Mouse (Mus musculus) forebrain, postnatal 0 days (tissue): Measurements from ENCODE around the gene Whamm. TPM values are rescaled to one million over a fixed set of nuclear protein-coding genes. Genes with fewer than 3 reads are reported as not detected.

Experiments
- ATAC-seq: fragments of 200-750 bp; cut with Nextera tagmentation; 2 replicates; pipeline ENCODE4 v1.8.0; 2017; ENCODE audit warnings: mild to moderate bottlenecking, moderate library complexity
- DNase-seq: peaks from one replicate; pipeline ENCODE4 v3.0.0-alpha.2; 2015
- H3K27ac ChIP-seq: fragments of 300-500 bp; sonication (generic); 2 replicates; pipeline ENCODE4 v1.5.1; 2014; ENCODE audit warnings: low read depth, mild to moderate bottlenecking, antibody characterized with exemption, low read length, moderate library complexity, mixed read lengths
- H3K27me3 ChIP-seq: fragments of 300-500 bp; sonication (generic); 2 replicates; pipeline ENCODE4 v1.6.1; 2014; ENCODE audit warnings: mild to moderate bottlenecking, low read length, mixed read lengths; ENCODE audit not compliant: insufficient read depth
- H3K36me3 ChIP-seq: fragments of 300-500 bp; sonication (generic); 2 replicates; pipeline ENCODE4 v1.6.1; 2014; ENCODE audit warnings: mild to moderate bottlenecking, moderate library complexity; ENCODE audit not compliant: insufficient read depth
- H3K4me1 ChIP-seq: fragments of 300-500 bp; sonication (generic); 2 replicates; pipeline ENCODE4 v1.6.1; 2014; ENCODE audit warnings: antibody characterized with exemption; ENCODE audit not compliant: insufficient read depth
- H3K4me2 ChIP-seq: fragments of 300-500 bp; sonication (generic); 2 replicates; pipeline ENCODE4 v1.6.1; 2014; ENCODE audit warnings: low read depth, mild to moderate bottlenecking, moderate library complexity
- H3K4me3 ChIP-seq: fragments of 300-500 bp; sonication (generic); 2 replicates; pipeline ENCODE4 v1.5.1; 2014; ENCODE audit warnings: low read depth, low read length, mixed read lengths
- H3K9ac ChIP-seq: fragments of 300-500 bp; sonication (generic); 2 replicates; pipeline ENCODE4 v1.6.1; 2014; ENCODE audit warnings: mild to moderate bottlenecking
- H3K9me3 ChIP-seq: fragments of 300-500 bp; sonication (generic); 2 replicates; pipeline ENCODE4 v1.6.1; 2016; ENCODE audit warnings: low read length
- CTCF ChIP-seq: sonication (generic); IDR thresholded peaks from 2 replicates; pipeline ENCODE4 v1.5.1; 2016; ENCODE audit warnings: antibody characterized with exemption, control low read depth, low read depth
- WGBS: fragments of 180-500 bp; shearing (Covaris S2); extraction: QIAGEN DNeasy Blood & Tissue Kit; methylation state at CpG from one replicate; pipeline ENCODE4 v1.1.7; 2014; 5-methylcytosine and 5-hydroxymethylcytosine counted together
- polyA plus RNA-seq: library from polyadenylated mRNA; unstranded; fragments of >200 nt; fragmentation: Nextera tagmentation; extraction: Ambion mirVana; gene quantifications from 2 replicates; pipeline ENCODE4 v1.2.1, GENCODE M21; 2015
- total RNA-seq: library from RNA; depleted of rRNA; stranded (reverse); fragments of >200 nt; gene quantifications from 2 replicates; pipeline ENCODE4 v1.2.3, GENCODE M21; 2014

Gene Whamm
- total and polyA plus RNA-seq, 2 experiments from 2014 or later = 5.4 to 8.7 TPM

DNA sequence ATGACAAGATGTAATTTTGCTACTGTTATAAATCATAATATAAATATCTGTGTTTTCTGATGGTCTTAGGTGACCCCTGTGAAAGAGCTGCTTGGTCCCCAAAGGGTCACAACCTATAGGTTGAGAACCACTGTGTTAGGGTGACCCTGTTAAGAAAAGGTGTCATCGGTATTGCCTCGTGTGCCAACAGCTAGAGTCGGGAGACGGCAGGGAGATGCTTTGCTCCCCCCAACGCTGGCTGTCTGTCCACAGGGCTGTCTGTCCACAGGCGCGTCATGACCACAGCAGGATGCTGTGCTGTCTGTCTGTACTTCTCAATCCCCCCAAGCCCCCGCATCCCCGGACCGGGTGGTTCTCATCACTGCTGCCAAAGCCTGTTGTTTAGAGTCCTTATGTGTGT, 4.5 kb downstream of the Whamm start:
- DNase-seq (no peak), ATAC-seq (no peak)
- no peak overlapping the region for H3K4me3 ChIP-seq
- H3K27me3 ChIP-seq = no peaks in the 10 kb centered on the region
- peaks cover 10% of the 10 kb centered on the region for H3K36me3 ChIP-seq
- H3K27ac ChIP-seq = no peak overlapping the region
- no peaks in the 10 kb centered on the region for H3K9me3 ChIP-seq
- no peak for TF ChIP-seq CTCF
- no peak overlapping the region for H3K9ac ChIP-seq
- H3K4me1 ChIP-seq = peaks cover 16% of the 10 kb centered on the region
- no peak overlapping the region for H3K4me2 ChIP-seq
- 96% methylated on average over 10 of the region's 10 CpGs for WGBS

DNA sequence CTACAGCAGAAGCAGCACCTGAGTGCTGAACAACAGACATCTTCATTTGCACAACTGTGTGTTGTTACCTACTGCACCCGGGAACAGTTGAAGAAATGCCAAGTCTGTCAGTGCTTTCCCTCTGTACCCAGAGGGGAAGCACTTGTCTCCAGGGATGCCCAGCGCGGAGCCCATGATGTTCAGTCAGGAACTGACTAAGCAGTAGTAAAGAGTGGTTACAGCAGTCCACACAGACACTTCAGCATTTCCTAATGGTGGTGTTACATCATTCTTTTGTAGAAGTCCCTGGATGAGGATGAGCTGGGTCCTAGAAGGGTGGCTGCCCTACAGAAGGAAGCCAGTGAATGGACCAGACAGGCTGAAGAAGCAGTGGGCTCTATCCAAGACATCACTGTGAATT, 6.8 kb downstream of the Whamm start:
- Histone ChIP-seq H3K9me3 (no peaks in the 10 kb centered on the region), H3K27ac (no peak overlapping the region), H3K4me1 (peaks cover 3% of the 10 kb centered on the region; the same call in 1 of the 2 replicates), H3K4me2 (no peak overlapping the region), H3K36me3 (peaks cover 10% of the 10 kb centered on the region), H3K27me3 (no peaks in the 10 kb centered on the region), H3K4me3 (no peak overlapping the region), H3K9ac (no peak overlapping the region)
- 91% methylated on average over 3 of the region's 3 CpGs for WGBS
- TF ChIP-seq CTCF = no peak
- no peak for ATAC-seq
- no peak for DNase-seq

DNA sequence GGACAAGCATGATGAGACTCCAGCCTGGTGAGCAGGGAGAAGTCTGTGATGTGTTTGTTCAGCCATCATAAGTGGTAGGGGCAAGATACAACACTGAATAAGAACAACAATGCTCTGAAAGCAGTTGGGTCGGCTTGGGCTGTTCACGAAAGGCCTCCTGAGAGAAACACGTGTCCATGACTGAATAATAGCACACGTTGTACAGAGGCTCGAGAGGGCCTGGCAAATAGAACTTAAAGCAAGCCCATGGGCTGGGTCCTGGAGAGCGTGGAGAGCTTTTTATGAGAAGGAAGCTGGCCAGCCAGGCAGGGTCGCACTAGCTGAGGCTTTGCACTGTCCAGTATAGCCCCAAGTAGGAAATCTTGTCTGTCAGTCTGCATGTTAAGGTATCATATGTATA, 7.3 kb downstream of the Whamm start:
- DNase-seq (no peak), ATAC-seq (no peak)
- Histone ChIP-seq H3K27me3 (no peaks in the 10 kb centered on the region), H3K4me3 (no peak overlapping the region), H3K27ac (no peak overlapping the region), H3K9me3 (no peaks in the 10 kb centered on the region), H3K9ac (no peak overlapping the region), H3K4me2 (no peak overlapping the region), H3K4me1 (no peaks in the 10 kb centered on the region), H3K36me3 (peaks cover 10% of the 10 kb centered on the region)
- WGBS = 91% methylated on average over 7 of the region's 7 CpGs
- TF ChIP-seq CTCF = no peak

DNA sequence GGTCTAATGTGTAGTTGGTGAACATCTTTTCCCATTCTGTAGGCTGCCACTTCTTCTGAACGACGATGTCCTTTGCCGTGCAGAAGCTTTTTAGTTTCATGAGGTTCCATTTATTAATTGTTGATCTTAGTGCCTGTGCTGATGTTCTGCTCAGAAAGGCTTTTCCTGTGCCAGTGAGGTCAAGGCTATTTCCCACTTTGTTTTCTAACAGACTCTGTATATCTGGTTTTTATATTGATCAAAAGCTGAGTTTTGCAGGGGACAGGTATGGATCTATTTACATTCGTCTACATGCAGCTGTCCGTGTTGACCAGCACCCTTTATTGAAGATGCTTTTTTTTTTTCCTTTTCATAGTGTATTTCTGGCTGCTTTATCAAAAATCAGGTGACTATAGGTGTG, 8.2 kb downstream of the Whamm start:
- peaks cover 10% of the 10 kb centered on the region for H3K36me3 ChIP-seq
- 97% methylated on average over 5 of the region's 5 CpGs for WGBS
- H3K4me1 ChIP-seq = no peaks in the 10 kb centered on the region
- H3K27me3 ChIP-seq = no peaks in the 10 kb centered on the region
- no peak overlapping the region for H3K4me2 ChIP-seq
- DNase-seq (no peak), ATAC-seq (no peak)
- no peak overlapping the region for H3K27ac ChIP-seq
- TF ChIP-seq CTCF = no peak
- no peaks in the 10 kb centered on the region for H3K9me3 ChIP-seq
- H3K9ac ChIP-seq = no peak overlapping the region
- H3K4me3 ChIP-seq = no peak overlapping the region

DNA sequence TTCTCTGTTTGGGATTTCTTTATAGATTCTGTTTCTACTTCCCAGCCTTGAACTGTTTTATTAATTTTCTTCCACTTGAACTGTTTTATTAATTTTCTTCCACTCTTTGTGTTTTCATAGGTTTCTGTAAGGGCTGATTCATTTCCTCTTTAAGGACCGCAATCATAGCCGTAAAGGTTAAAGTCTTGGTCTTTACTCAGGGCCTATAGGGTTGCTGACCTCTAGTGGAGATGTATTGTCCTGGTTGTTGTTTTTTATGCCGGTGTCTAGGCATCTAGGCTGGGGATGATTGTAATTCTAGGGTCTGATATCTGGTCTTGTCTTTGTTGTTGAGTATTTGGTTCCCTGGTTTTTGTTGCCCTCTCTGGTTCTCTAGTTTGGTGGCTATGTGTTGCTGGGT, 12.4 kb downstream of the Whamm start:
- Histone ChIP-seq H3K27me3 (no peaks in the 10 kb centered on the region), H3K36me3 (peaks cover 32% of the 10 kb centered on the region), H3K27ac (no peak overlapping the region), H3K4me1 (no peaks in the 10 kb centered on the region), H3K9me3 (no peaks in the 10 kb centered on the region), H3K9ac (no peak overlapping the region), H3K4me2 (no peak overlapping the region), H3K4me3 (no peak overlapping the region)
- no peak for ATAC-seq
- TF ChIP-seq CTCF = no peak
- no peak for DNase-seq
- WGBS = 70% methylated on average over 3 of the region's 3 CpGs

DNA sequence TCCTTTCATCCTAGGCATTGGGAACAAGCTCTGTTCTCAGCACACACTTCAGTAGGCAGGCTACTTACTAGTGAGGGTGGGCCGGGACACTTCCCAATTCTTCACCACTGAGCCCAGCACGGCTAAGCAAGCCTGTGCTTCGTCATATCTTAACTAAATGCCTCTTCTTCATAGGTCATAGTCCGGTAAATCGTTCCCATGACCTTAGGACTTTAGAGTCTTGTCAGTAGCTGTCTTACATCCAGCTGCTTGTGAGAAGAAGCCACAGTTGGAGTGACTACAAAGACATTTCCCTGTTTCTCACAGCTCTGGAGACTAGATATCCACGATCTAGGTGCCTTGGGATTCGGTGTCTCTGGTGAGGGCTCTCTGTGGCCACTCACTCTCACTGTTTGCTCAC, 14.3 kb downstream of the Whamm start:
- Histone ChIP-seq H3K9ac (no peak overlapping the region), H3K4me1 (no peaks in the 10 kb centered on the region), H3K9me3 (no peaks in the 10 kb centered on the region), H3K4me3 (no peak overlapping the region), H3K27ac (no peak overlapping the region), H3K36me3 (peaks cover 37% of the 10 kb centered on the region), H3K4me2 (no peak overlapping the region), H3K27me3 (no peaks in the 10 kb centered on the region)
- TF ChIP-seq CTCF = no peak
- DNase-seq = no peak
- WGBS = 92% methylated on average over 7 of the region's 7 CpGs
- no peak for ATAC-seq

DNA sequence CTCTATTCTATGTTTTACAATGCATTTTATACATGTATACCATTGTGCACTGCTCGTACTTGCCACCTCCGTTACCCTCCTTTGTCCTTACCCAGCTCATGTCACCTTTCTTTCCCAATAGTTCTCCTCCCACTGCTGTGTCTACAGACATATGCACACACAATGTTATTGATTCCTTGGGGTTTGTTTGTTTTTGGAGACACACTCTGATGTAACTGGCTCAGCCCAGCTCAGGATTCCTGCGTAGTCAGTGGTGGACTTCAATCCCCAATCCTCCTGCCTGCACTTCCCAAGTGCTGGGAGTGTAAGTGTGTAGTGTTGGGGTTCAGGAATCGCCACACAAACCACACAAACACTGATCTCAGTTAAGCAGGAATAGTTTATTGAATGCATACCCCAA, 16.2 kb downstream of the Whamm start:
- Histone ChIP-seq H3K36me3 (peaks cover 46% of the 10 kb centered on the region), H3K27ac (no peak overlapping the region), H3K4me1 (no peaks in the 10 kb centered on the region), H3K9ac (no peak overlapping the region), H3K4me2 (no peak overlapping the region), H3K4me3 (no peak overlapping the region), H3K9me3 (no peaks in the 10 kb centered on the region), H3K27me3 (no peaks in the 10 kb centered on the region)
- DNase-seq = no peak
- 89% methylated on average over 4 of the region's 4 CpGs for WGBS
- no peak for ATAC-seq
- no peak for TF ChIP-seq CTCF

DNA sequence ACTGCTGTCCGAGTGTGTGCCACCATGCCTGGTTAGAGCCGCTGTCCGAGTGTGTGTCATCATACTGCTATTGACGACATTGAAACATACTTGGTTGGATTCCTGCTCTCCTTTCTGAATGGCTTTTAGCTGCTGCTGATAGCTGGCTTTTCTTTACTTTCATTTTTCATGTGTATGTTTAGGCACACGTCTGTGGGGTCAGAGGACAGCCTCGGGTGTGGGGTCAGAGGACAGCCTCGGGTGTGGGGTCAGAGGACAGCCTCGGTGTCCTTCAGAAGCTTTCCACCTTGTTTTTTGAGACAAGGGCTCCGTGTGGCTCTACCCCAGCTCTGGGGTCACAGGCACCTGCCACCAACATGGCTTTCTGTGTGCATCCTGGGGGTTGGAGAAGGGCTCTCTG, 21.6 kb downstream of the Whamm start:
- H3K4me2 ChIP-seq = no peak overlapping the region
- TF ChIP-seq CTCF = no peak
- no peak overlapping the region for H3K4me3 ChIP-seq
- 83% methylated on average over 9 of the region's 9 CpGs for WGBS
- no peak for DNase-seq
- no peak for ATAC-seq
- H3K36me3 ChIP-seq = peaks cover 57% of the 10 kb centered on the region
- H3K9ac ChIP-seq = no peak overlapping the region
- H3K4me1 ChIP-seq = no peaks in the 10 kb centered on the region
- H3K27me3 ChIP-seq = no peaks in the 10 kb centered on the region
- no peak overlapping the region for H3K27ac ChIP-seq
- no peaks in the 10 kb centered on the region for H3K9me3 ChIP-seq
